ENCODE assay signal across 14 mouse cellular contexts in genomic region chr12:118569811-118570210, GRCm38 (mm10).
DNase-seq lines count a peak whose midpoint lies in the region; ATAC-seq lines count a peak whose summit lies in the region.
"Had no signal": no experiment of that assay in that cellular context is flagged by ENCODE, and none has a peak within 500 bp of the region (broad histone marks: within the 10 kb centered on the region; RNA-seq: fewer than 3 reads in every experiment).

No protein-coding gene starts in this region.

- H3K27ac ChIP-seq in heart, embryonic 10.5 days = no peak overlapping the region
- H3K27ac ChIP-seq in lung, embryonic 16.5 days (ENCODE audit: low read length) = no peak overlapping the region
- H3K27ac ChIP-seq: embryonic facial prominence, embryonic 15.5 days; liver, embryonic 13.5 days had no signal

- H3K27me3 ChIP-seq in heart, embryonic 10.5 days (ENCODE audit: insufficient read depth, poor library complexity, severe bottlenecking) = no peaks in the 10 kb centered on the region
- H3K27me3 ChIP-seq in lung, embryonic 16.5 days (ENCODE audit: control insufficient read depth, insufficient read depth, low read depth, low read length) = no peaks in the 10 kb centered on the region
- H3K27me3 ChIP-seq: liver, embryonic 13.5 days had no signal

- WGBS in heart, embryonic 10.5 days = 43% methylated on average over 2 of the region's 2 CpGs
- WGBS in lung, embryonic 16.5 days = 27% methylated on average over 2 of the region's 2 CpGs

- H3K4me2 ChIP-seq in lung, embryonic 16.5 days (ENCODE audit: low read depth, low read length) = no peak overlapping the region
- H3K4me2 ChIP-seq: embryonic facial prominence, embryonic 15.5 days; liver, embryonic 13.5 days had no signal

- no peaks in the 10 kb centered on the region for H3K4me1 ChIP-seq in heart, embryonic 10.5 days
- H3K4me1 ChIP-seq in lung, embryonic 16.5 days (replicated peaks; ENCODE audit: control insufficient read depth, insufficient read depth, low read length) = peaks cover 3% of the 10 kb centered on the region; the same call in 1 of the 2 replicates
- H3K4me1 ChIP-seq: liver, embryonic 13.5 days had no signal

- no peak overlapping the region for H3K9ac ChIP-seq in lung, embryonic 16.5 days (ENCODE audit: low read length)
- H3K9ac ChIP-seq: embryonic facial prominence, embryonic 15.5 days; liver, embryonic 13.5 days had no signal

- DNase-seq in heart, postnatal 10 days = peak; percentile 16 to 19
- DNase-seq in heart, embryonic 10.5 days (ENCODE audit: low spot score) = no peak
- DNase-seq in 3134 (ENCODE audit: extremely low read depth, insufficient read length, low spot score) = peak; percentile 74
- DNase-seq in brain, adult 2 months (ENCODE audit: low read depth, low spot score) = peak; percentile 42
- DNase-seq in thymus, adult 18-20 months = no peak
- no peak for DNase-seq in urinary bladder, postnatal 14 days (ENCODE audit: low spot score)
- DNase-seq: adrenal gland, adult 2 months; cerebellum, adult 18-20 months; gastrocnemius, postnatal 36 days; liver, embryonic 13.5 days; thymus, adult 2 months had no signal

- intact Hi-C loops in heart, postnatal 10 days (cut with DNase I) = no loop called here

- ATAC-seq in lung, embryonic 16.5 days (ENCODE audit: low read depth) = peak; percentile 85
- ATAC-seq: inflammation-experienced regulatory T-cells, adult 6 months had no signal

- H3K9me3 ChIP-seq in heart, embryonic 10.5 days = no peaks in the 10 kb centered on the region
- no peaks in the 10 kb centered on the region for H3K9me3 ChIP-seq in lung, embryonic 16.5 days (ENCODE audit: control insufficient read depth, low read length)
- H3K9me3 ChIP-seq: liver, embryonic 13.5 days had no signal

- no peaks in the 10 kb centered on the region for H3K36me3 ChIP-seq in heart, embryonic 10.5 days
- H3K36me3 ChIP-seq in lung, embryonic 16.5 days (ENCODE audit: control insufficient read depth, insufficient read depth, low read length) = no peaks in the 10 kb centered on the region
- H3K36me3 ChIP-seq: embryonic facial prominence, embryonic 15.5 days; liver, embryonic 13.5 days had no signal

- H3K4me3 ChIP-seq in heart, embryonic 10.5 days = no peak overlapping the region
- no peak overlapping the region for H3K4me3 ChIP-seq in lung, embryonic 16.5 days (ENCODE audit: low read length)
- H3K4me3 ChIP-seq: embryonic facial prominence, embryonic 15.5 days; liver, embryonic 13.5 days had no signal

Comparison
In these comparisons a context has a peak if more than half of its experiments do, and no peak if none do; other contexts are left out.
1. DNase-seq: peak in heart, postnatal 10 days (2 of 2), 3134 (single experiment) and brain, adult 2 months (single experiment); none in heart, embryonic 10.5 days (single experiment), thymus, adult 18-20 months (0 of 2) and urinary bladder, postnatal 14 days (single experiment).